Mouse (Mus musculus): ENCODE measurements around the gene Rere.
"Not testable (repeated sequence)": the region's sequence is repeated elsewhere in the genome, so short reads cannot be mapped to it uniquely, and the experiment has no call there.

The Rere gene

DNA sequence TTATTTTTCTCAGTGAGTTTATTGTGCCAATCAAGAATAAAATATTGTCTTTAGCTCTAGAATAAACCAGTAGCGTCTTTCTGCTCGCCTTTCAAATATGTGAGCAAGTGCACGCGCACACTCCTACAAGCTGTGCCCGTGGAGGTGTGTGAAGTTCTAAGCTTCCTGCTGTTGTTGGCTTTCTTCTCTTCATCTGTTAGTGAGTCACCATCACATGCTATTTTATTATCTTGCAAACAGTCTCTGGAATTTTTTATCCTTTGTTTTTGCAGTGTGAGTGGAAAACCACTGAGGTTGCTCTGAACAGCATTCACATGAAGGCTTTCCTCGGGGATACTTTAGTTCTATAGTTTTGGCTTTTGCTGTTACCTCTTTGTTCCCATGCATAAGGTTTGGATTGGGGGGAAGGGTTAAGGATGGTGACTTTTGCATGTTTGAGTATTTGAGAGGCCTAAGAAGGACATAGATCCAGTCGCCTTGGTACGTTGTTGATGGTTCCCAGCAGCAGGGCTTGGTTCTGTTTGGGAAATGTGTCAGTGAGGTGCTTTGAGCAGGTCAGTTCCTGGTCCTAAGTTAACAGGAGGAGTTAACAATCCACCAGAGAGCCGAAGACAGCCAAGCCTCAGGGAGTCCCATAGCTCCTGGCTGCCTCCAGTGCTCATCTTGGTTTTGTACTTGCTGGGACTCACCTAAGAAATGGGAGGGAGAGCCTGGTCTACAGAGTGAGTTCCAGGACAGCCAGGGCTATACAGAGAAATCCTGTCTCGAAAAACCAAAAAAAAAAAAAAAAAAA is 300.7 kb downstream of the Rere start:
- DNase-seq (ENCODE audit: low spot score in 2 of 2) = peak in 1 of 2 experiments; percentile 34

DNA sequence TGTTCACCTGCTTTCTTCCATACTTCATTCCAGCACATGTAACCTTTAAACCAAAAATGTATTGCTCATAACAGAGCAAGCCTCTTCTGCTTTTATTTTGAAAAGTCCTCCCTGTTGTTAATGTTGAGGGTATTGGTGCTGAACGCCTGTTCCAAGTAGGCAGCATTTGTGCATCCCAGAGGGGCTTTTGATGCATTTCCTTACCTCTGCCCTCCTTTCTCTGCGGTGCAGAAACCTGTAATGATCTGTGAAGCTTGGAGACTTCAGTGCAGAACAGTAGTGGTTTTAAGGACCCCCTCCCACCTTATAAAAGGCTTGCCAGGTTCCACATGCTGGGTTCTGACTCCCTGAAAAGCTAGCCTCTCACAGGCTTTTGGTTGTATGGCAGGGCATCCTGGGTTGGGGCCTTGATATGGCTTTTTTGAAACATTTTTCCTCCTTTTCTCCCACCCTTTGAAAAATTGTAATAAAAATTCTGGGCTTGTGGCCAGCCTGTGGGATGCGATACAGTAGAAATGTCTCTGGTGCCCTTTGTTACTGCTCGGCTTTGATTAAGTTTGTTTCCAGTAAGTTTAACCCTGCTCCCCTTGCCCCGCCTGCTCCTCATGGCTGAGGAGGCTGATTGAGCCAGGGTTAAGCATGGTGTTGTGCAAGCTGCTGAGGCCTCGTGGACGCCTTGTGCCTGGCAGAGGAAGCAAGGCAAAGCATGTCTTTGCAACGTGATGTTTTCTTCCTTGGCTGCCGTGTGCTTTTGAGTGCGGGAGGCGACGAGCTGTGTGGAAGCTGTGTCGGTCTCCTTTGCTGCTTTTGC is 301.7 kb downstream of the Rere start:
- peak; percentile 53 to 72 for DNase-seq (ENCODE audit: low spot score in 2 of 2)

DNA sequence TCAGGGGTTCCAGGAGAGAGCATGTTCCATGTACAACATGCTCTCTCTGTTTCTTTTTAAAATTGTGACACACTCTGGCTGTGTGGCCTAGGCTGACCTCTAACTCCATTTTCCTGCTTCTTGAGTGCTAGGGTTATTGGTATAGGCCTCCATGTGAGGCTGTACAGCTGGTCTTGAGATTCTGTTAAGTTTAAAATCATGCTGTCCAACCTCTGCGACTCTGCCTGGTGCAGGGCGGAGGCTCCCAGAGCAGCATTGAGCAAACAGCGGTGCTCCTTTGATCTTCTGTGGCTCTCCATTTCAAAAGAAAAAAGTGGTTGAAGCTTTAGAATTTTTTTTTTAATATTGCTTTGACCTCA is 302.3 kb downstream of the Rere start:
- DNase-seq (ENCODE audit: low spot score in 2 of 2) = no peak

DNA sequence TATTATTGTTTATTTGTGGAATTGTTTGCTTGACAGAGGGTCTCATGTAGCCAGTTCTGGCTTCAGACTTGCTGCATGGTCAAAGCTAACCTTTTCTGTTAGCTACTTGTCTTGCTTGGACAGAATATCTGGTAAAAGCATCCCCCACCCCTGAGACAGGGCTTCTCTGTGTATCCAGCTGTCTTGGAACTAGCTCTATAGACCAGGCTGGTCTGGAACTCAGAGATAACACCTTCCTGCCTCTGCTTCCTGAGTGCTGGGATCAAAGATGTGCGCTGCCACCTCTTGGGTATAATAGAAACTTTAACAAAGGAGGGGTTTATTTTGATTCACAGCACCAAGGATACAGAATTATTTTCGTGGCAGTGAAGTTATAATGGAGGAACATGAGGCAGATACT is 304.4 kb downstream of the Rere start:
- DNase-seq (ENCODE audit: low spot score in 2 of 2) = no peak

DNA sequence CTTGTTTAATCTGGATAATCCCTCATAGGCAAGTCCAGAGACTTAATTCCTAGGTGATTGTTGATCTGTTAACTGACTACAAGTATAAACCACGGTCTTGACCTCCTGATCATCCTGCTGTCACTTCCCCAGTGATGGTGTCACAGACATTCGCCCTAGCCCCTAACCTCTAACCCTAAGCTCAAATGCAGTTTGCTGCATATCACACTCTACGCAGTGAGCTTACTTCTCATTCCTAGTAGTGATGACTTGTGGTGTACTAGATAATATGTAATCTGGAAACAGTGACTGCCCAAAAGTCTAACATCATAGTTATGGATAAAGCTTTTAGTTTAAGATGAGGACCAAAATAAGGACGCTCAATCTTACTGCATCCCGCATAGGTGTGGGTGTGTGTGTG is 304.8 kb downstream of the Rere start:
- no peak for DNase-seq (ENCODE audit: low spot score in 2 of 2)

DNA sequence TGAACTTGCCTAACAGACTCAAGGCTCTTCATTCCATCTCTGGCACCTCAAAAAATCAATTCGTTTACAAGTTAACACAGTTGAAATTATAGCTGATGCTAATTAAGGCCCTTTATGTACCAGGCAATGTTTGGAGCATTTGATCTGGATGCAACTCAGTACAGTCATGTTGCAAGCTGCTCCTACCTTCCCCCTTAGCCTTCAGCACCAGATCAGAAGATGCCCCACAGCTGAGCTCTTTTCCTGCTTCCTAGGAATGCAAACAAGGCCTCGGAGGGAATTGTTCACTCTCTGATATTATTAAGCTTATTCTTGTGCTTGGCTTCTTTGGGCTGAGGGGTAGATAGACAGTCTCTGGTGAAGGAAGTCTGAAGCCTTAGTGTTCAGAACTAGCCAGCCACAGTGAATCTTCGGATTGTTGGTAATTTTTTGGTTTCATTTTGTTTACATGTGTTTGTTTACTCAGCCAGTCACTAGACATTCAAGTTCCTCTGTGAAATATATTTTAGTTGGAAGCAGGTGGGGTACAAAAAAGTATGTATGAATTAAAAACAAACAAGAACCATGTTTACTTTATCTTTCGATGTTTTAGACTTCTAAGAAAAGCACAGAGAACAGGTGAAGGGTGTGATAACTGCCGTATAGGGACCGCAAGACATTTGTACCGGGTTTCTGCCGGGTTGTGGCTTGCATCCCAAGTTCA is 306.3 kb downstream of the Rere start:
- no peak for DNase-seq (ENCODE audit: low spot score in 2 of 2)

DNA sequence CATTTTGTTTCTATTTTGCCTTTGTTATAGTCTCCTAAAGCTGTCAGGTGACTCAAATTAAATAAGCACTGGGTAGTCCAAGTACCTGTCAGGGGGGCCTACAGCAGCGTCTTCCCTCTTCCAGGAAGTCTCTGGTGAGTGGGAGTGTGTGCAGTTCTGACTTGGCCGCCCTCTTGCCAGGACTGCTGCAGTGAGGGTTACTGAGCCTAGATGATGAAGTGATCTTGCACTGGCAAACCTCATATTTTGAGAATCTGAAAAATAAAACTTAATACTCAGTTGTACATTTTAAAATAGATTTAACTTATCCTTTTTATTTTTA is 306.8 kb downstream of the Rere start:
- DNase-seq (ENCODE audit: low spot score in 2 of 2) = no peak

DNA sequence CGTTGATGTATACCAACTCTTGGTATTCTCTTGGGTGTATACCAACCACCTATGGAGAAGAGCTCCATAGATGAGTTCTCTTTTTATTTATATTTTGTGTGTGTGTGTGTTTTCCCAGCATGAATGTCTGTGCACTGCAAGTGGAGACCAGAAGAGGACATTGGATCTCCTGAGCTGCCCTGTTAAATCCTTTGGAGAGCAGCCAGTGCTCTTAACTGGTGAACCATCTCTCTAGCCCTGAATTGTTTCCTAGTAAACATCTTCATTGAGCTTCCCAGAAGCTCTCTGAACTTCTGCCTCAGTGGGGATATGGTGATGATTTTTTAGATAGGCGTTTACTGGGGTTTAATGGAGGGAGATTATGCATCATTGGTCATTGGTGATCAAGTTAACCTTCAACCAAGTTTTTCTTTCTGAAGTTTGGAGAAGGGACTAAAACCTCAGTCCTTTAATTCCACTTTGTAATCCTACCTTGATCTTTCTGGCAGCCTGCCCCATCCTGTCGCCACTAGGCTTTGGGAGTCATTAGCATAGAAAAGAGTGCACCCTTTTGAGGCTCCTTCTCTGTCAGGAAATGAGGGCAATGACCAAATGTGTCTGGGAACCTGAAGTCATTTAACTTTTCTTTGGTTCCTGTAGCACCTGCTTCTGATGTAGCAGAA is 309.3 kb downstream of the Rere start:
- no peak for DNase-seq (ENCODE audit: low spot score in 2 of 2)

DNA sequence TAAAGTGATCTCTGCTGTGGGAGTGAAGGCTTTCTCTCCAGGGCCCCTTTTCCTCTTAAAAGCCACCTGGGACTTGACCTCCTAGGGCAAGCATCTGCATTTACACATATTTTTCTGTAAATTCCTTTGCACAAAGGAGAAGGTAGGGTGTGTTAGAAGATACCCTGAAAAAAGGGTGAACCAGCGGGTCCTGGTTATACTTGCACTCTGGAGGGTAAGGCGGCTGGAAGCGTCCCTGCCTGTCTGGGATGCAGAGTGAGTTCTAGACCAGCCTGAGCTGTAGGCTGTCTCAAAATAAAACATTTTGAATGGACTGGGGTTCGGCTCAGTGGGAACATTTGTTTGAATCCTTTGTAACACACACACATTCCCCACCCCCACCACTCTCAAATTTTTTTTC is 310.2 kb downstream of the Rere start:
- DNase-seq (ENCODE audit: low spot score in 2 of 2) = no peak

DNA sequence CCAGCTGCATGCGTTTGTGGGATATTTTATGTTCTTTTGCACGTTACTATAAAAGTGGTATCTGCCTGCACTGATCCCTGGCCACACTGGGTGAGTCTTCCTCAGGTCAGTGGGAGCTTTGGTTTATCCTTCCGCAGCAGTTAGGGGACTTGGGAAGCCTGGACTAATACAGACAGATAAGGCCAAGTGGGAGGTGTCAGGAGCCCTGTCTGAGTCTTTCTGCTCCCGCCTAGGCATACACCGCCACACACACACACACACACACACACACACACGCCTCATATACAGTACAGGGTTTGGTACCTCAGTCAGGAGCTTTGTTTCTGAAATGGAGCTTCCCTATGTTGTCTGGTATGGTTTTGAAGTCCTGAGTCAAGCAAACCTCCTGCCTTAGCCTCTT is 310.6 kb downstream of the Rere start:
- DNase-seq (ENCODE audit: low spot score in 2 of 2) = no peak

DNA sequence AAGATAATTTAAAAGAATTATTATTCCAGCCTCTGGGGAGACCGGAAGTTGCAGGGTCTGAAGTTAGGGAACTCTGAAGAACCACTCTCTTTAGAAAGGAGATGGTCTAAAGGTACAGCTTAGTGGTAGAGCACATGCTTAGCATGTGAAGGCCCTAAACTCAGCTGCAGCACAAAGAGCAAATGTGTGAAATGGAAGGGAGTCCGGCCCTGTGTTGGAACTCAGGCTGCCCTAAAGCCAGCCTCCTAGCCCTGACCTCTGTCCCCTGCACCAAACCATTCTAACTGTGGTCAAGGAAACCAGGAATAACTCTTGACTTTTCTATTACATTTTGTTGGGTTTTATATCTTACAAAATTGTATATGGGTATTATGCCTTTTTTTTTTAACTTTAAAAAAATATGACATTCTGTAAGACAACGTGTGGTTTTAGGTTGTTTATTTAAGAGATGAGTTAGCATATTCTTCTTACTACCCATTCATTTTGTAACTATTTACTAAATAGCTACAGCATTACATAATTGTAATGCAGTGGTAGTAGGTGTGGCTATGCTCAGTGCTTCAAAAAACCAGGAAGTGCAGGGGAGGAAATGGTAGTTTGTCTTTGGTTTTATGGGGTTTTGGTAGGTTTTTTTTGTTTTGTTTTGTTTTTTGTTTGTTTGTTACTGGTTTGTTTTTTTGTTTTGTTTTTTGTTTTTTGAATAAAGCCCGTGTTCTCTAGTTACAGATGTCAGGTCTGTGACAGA is 312.2 kb downstream of the Rere start:
- DNase-seq (ENCODE audit: low spot score in 2 of 2) = no peak

DNA sequence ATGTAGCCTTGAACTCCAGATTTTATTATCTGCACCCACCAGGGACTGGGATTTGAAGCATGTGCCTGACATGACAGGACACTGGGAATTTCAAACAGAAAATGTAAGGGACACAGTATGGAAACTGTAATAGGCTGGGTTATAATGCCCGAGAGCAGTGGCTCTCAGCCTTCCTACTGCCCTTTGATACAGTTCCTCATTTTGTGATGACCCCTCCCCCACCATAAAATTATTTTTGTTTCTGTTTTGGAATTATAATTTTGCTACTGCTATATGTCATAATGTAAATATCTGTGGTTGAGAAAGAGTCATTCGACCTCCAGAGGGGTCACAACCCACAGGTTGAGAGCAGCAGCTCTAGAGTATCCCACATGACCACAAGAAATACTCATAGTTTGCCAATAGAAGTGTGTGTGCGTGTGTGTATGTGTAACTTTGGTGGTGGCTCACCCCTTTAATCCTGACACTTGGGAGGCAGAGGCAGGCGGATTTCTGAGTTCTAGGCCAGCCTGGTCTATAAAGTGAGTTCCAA is 312.9 kb downstream of the Rere start:
- DNase-seq (ENCODE audit: low spot score in 2 of 2) = no peak

DNA sequence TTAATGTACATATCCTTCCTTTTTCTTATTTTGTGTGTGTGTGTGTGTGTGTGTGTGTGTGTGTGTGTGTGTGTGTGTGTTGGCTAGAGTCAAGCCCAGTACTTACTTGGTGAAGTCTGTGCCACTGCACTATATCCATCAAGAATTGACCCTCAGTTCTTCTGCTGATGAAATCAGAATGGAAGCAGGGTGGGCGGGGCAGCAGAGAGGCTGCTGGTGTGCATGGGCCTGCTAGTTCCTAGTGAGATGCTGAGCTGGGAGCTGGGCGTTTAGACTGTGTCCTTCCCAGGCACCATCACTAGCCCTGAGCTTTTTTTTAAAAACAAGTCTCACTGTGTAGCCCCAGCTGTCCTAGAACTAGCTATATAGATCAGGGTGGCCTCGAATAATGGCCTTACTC is 313.6 kb downstream of the Rere start:
- DNase-seq (ENCODE audit: low spot score in 2 of 2) = no peak

DNA sequence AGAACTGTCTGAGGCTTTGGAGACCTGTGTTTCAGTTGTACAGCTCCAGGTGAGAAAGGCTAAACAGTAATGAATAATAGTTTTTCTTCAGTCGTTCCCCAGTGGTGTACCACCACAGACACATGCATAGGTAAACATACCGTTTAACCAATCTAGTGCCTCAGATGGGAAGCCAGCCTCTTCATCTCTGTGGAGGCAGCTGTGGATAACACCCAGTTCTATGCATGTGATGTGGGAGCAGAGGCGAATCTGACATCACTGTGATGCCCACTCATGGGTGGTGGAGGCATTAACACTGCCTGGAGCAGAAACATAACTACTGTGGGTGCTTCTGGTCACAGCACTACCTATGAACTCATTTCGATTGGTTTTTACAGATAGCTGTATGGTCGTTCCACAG is 314.5 kb downstream of the Rere start:
- DNase-seq (ENCODE audit: low spot score in 2 of 2) = peak in 1 of 2 experiments; percentile 47

DNA sequence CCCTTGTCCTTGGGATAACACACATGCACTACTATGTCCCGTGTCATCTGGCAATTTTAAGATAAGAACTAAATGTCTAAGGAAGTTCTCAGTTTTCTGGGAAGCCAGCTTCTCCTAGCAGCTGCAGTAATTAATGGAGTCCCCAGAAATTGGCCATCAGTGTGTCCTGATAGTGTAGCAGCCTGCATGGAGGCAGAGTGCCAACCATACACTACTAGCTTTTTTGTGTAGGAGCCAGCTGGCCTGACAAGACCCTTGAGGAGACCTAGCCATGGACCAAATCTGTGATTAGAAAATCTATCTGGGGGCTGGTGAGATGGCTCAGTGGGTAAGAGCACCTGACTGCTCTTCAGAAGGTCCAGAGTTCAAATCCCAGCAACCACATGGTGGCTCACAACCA is 317.2 kb downstream of the Rere start:
- DNase-seq (ENCODE audit: low spot score in 2 of 2) = no peak

DNA sequence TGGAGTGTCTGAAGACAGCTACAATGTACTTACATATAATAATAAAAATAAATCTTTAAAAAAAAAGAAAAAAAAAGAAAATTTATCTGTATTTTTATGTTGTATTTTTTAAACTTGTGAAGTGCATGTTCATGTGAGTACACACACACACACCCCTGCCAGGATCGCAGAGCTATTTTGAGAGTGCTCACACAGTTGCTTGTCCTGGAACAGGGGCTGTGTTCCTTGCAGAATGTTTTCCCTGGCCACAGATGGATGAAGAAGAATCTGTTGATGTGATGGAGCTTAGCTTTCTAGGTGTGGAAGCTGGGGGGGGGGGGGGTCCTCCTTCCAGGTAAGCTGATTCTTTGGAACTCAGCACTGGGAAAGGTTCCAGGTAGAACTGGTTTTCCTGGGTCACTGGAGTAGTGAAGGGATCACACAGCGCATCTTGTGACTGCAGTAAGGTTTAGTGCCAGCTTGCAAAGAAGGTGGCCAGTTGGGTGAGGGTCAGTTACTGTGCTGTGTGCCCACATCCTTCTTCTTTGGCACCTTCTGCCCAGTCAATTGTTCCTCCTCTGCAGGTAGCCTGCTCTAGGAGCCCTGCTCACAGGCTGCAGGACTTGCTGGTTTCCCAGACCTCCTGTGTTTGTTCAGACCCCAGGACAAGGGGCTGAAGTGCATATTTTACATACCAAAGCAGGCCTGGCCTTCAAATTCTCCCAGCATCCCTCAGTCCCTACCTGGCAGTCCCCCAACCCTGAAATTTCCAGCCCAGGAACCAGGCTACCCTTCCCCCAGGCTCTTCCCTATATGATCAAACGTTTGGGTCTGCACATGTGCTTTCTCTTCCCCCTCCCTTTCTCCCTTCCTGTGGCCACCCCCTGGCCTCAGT is 317.9 kb downstream of the Rere start:
- DNase-seq (ENCODE audit: low spot score in 2 of 2) = no peak

DNA sequence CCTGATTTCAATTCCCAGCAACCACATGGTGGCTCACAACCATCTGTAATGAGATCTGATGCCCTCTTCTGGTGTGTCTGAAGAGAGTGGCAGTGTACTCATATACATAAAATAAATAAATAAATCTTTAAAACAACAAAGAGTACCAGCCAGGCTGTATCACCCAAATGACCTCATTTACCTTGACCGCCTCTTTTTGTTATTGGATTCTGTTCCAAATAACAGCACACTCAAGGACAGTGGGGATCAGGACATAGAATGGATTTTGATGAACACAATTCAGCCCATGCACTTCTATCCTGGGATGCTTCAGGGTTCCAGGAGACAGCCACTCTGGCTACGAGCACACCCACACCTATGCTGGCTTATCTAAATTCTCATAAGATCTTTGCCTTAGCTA is 319.1 kb downstream of the Rere start:
- not testable (repeated sequence) for DNase-seq (ENCODE audit: low spot score in 2 of 2)

DNA sequence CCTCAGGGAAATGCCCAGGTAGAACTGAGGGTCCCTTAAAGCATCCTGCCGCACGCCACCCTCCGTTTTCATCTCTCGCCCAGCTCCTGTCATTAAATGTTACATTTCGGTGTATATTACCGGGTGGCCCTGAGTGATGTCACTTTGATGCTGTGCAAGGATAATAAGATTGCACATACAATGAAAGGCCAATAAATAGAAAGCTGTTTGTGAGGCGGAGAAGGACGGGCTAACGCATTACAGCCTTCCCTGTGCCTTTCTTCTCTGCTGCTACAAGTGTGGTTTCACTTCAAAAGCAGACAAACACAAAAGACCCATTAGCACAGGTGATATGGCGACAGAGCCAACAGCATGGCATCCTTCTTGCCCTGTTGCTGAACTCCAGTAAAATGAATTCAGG is 320.0 kb downstream of the Rere start:
- no peak for DNase-seq (ENCODE audit: low spot score in 2 of 2)

DNA sequence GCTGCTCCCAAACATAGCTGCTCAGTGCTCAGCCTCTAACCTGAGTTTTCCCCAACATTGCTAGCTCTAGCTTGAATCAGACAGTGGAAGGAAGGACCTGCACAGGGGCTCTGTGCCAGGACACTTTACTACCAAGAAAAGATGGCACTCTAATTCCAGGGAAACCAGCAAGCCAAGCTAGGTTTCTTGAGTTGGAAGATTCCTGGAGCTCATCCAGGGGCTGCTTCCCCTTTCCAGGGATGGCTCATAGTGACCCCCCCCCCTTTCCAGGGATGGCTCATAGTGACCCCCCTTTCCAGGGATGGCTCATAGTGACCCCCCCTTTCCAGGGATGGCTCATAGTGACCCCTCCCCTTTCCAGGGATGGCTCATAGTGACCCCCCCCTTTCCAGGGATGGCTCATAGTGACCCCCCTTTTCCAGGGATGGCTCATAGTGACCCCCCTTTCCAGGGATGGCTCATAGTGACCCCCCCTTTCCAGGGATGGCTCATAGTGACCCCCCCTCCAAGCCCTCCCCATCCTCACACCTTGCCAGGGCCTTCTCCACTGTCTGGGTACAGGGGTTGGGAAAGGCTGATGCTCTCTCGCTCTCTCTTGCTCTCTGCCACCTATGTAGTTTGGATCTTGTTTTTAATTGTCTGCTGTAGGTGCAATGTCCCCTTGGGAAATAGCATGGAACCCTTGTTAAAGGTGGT is 322.1 kb downstream of the Rere start:
- no peak for DNase-seq (ENCODE audit: low spot score in 2 of 2)

DNA sequence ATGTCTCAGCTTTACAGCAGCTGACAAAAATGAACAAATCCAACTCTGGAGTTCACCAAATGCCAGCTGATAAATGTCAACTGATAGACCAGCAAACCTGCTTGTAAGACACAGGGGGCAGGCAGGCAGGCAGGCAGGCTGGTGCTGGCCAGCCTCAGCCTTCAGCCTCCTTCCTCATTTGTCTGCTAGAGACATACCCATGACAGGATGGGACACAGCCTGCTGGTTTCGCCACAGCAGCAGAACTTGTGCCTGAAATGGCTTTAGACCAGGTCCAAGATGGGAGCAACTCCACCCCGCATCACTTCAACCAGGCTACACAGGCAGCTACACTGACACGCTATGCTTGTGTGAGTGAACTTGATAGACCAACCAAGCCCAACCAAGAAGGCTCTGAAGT is 324.4 kb downstream of the Rere start:
- DNase-seq (ENCODE audit: low spot score in 2 of 2) = no peak
